Mouse (Mus musculus) testis, adult 2 months (tissue): ENCODE results near the gene Prkce.

Experiments used
- CTCF ChIP-seq: fragments of 200-500 bp; IDR thresholded peaks from 2 replicates; pipeline ENCODE4 v1.5.1; 2012; ENCODE audit warnings: low read depth, mild to moderate bottlenecking, inconsistent platforms, low read length, moderate library complexity; ENCODE audit not compliant: control insufficient read depth, insufficient read depth, insufficient replicate concordance
- POLR2A ChIP-seq: fragments of 200-500 bp; IDR thresholded peaks from 2 replicates; pipeline ENCODE4 v1.6.1; 2012; ENCODE audit warnings: low read depth, mild to moderate bottlenecking, inconsistent platforms, low read length, moderate library complexity; ENCODE audit not compliant: control insufficient read depth

- TF ChIP-seq CTCF: no peak
- no peak for TF ChIP-seq POLR2A
These were observed 509.3 kb downstream of the Prkce start for GRCm38 (mm10) chr17:86676909-86677308.
